Mouse (Mus musculus): Measurements from ENCODE around the gene Pakap. TPM values are rescaled to one million over a fixed set of nuclear protein-coding genes. Genes with fewer than 3 reads are reported as not detected.
A peak's percentile ranks its signal among the peaks of the same experiment; 100 is the strongest.

Gene Pakap
- polyA plus RNA-seq, 1 experiment from 2014 or later, result 24.7 TPM

GRCm38 (mm10) chr4:57797548-57798285 is 229.7 kb downstream of the Pakap start:
- Histone ChIP-seq H3K9ac (no peak overlapping the region), H3K27ac (no peak overlapping the region), H3K4me3 (replicated peaks) (no peak overlapping the region), H3K27me3 (replicated peaks) (no peaks in the 10 kb centered on the region), H3K4me2 (no peak overlapping the region), H3K4me1 (peaks cover 12% of the 10 kb centered on the region; the same call in 1 of the 2 replicates), H3K9me3 (no peaks in the 10 kb centered on the region), H3K36me3 (no peaks in the 10 kb centered on the region)
- ATAC-seq (ENCODE audit: insufficient read depth, low FRiP score, low read depth), result no peak
- 52% methylated on average over 9 of the region's 9 CpGs for WGBS

- Histone ChIP-seq H3K9ac (no peak overlapping the region), H3K36me3 (no peaks in the 10 kb centered on the region), H3K9me3 (no peaks in the 10 kb centered on the region), H3K27ac (peak overlapping the region; percentile 54; the same call in 1 of the 2 replicates), H3K4me2 (no peak overlapping the region), H3K4me1 (peaks cover 12% of the 10 kb centered on the region; the same call in 1 of the 2 replicates), H3K4me3 (replicated peaks) (no peak overlapping the region), H3K27me3 (replicated peaks) (no peaks in the 10 kb centered on the region)
- ATAC-seq (ENCODE audit: insufficient read depth, low FRiP score, low read depth), result peak; percentile 76
- 36% methylated on average over 10 of the region's 10 CpGs for WGBS
Observed at GRCm38 (mm10) chr4:57798286-57799018, 230.5 kb downstream of the Pakap start.

GRCm38 (mm10) chr4:57799297-57799696 is 231.3 kb downstream of the Pakap start:
- H3K36me3 ChIP-seq, result no peaks in the 10 kb centered on the region
- H3K9ac ChIP-seq, result no peak overlapping the region
- no peak overlapping the region for H3K27ac ChIP-seq
- no peaks in the 10 kb centered on the region for H3K9me3 ChIP-seq
- no peak overlapping the region for H3K4me3 ChIP-seq (replicated peaks)
- WGBS, result 44% methylated on average over 1 of the region's 1 CpGs
- no peak overlapping the region for H3K4me2 ChIP-seq
- no peak for ATAC-seq (ENCODE audit: insufficient read depth, low FRiP score, low read depth)
- H3K4me1 ChIP-seq, result peaks cover 12% of the 10 kb centered on the region; the same call in 1 of the 2 replicates
- H3K27me3 ChIP-seq (replicated peaks), result no peaks in the 10 kb centered on the region

GRCm38 (mm10) chr4:57801239-57801638 is 233.3 kb downstream of the Pakap start:
- no peak overlapping the region for H3K4me2 ChIP-seq
- H3K4me1 ChIP-seq, result peaks cover 12% of the 10 kb centered on the region; the same call in 1 of the 2 replicates
- ATAC-seq (ENCODE audit: insufficient read depth, low FRiP score, low read depth), result no peak
- H3K9me3 ChIP-seq, result no peaks in the 10 kb centered on the region
- no peaks in the 10 kb centered on the region for H3K36me3 ChIP-seq
- H3K9ac ChIP-seq, result no peak overlapping the region
- WGBS, result 42% methylated on average over 7 of the region's 7 CpGs
- no peak overlapping the region for H3K4me3 ChIP-seq (replicated peaks)
- H3K27me3 ChIP-seq (replicated peaks), result no peaks in the 10 kb centered on the region
- no peak overlapping the region for H3K27ac ChIP-seq

GRCm38 (mm10) chr4:57801986-57802385 is 234.0 kb downstream of the Pakap start:
- no peak overlapping the region for H3K4me2 ChIP-seq
- no peak for ATAC-seq (ENCODE audit: insufficient read depth, low FRiP score, low read depth)
- H3K9ac ChIP-seq, result no peak overlapping the region
- H3K27me3 ChIP-seq (replicated peaks), result no peaks in the 10 kb centered on the region
- no peaks in the 10 kb centered on the region for H3K36me3 ChIP-seq
- no peak overlapping the region for H3K4me3 ChIP-seq (replicated peaks)
- no peak overlapping the region for H3K27ac ChIP-seq
- H3K4me1 ChIP-seq, result peaks cover 12% of the 10 kb centered on the region; the same call in 1 of the 2 replicates
- H3K9me3 ChIP-seq, result no peaks in the 10 kb centered on the region
- WGBS, result 93% methylated on average over 5 of the region's 5 CpGs

- no peaks in the 10 kb centered on the region for H3K9me3 ChIP-seq
- no peak for ATAC-seq (ENCODE audit: insufficient read depth, low FRiP score, low read depth)
- no peak overlapping the region for H3K4me3 ChIP-seq (replicated peaks)
- H3K4me1 ChIP-seq, result peaks cover 12% of the 10 kb centered on the region; the same call in 1 of the 2 replicates
- no peaks in the 10 kb centered on the region for H3K36me3 ChIP-seq
- no peak overlapping the region for H3K9ac ChIP-seq
- 82% methylated on average over 3 of the region's 3 CpGs for WGBS
- H3K4me2 ChIP-seq, result no peak overlapping the region
- H3K27me3 ChIP-seq (replicated peaks), result no peaks in the 10 kb centered on the region
- no peak overlapping the region for H3K27ac ChIP-seq
Observed at GRCm38 (mm10) chr4:57802411-57802810, 234.4 kb downstream of the Pakap start.

- no peak for ATAC-seq (ENCODE audit: insufficient read depth, low FRiP score, low read depth)
- no peak overlapping the region for H3K4me2 ChIP-seq
- 70% methylated on average over 6 of the region's 6 CpGs for WGBS
Observed at GRCm38 (mm10) chr4:57804902-57805301, 236.9 kb downstream of the Pakap start.

GRCm38 (mm10) chr4:57809449-57809848 is 241.5 kb downstream of the Pakap start:
- Histone ChIP-seq H3K4me2 (no peak overlapping the region), H3K4me3 (replicated peaks) (no peak overlapping the region)

More at GRCm38 (mm10) chr4:57804902-57805301, 236.9 kb downstream of the Pakap start:
- Histone ChIP-seq H3K36me3 (no peaks in the 10 kb centered on the region), H3K27me3 (replicated peaks) (no peaks in the 10 kb centered on the region), H3K9me3 (no peaks in the 10 kb centered on the region), H3K9ac (no peak overlapping the region), H3K27ac (no peak overlapping the region), H3K4me1 (peaks cover 7% of the 10 kb centered on the region; the same call in 1 of the 2 replicates), H3K4me3 (replicated peaks) (no peak overlapping the region)

GRCm38 (mm10) chr4:57812075-57812474 is 244.1 kb downstream of the Pakap start:
- no peak overlapping the region for H3K27ac ChIP-seq
- 93% methylated on average over 1 of the region's 1 CpGs for WGBS
- no peak for ATAC-seq (ENCODE audit: insufficient read depth, low FRiP score, low read depth)
- no peaks in the 10 kb centered on the region for H3K27me3 ChIP-seq (replicated peaks)
- no peaks in the 10 kb centered on the region for H3K4me1 ChIP-seq
- H3K9me3 ChIP-seq, result no peaks in the 10 kb centered on the region
- no peaks in the 10 kb centered on the region for H3K36me3 ChIP-seq
- no peak overlapping the region for H3K4me3 ChIP-seq (replicated peaks)
- H3K4me2 ChIP-seq, result no peak overlapping the region
- no peak overlapping the region for H3K9ac ChIP-seq

More at GRCm38 (mm10) chr4:57809449-57809848, 241.5 kb downstream of the Pakap start:
- Histone ChIP-seq H3K9me3 (no peaks in the 10 kb centered on the region), H3K27me3 (replicated peaks) (no peaks in the 10 kb centered on the region), H3K27ac (no peak overlapping the region), H3K9ac (no peak overlapping the region), H3K36me3 (no peaks in the 10 kb centered on the region), H3K4me1 (no peaks in the 10 kb centered on the region)
- ATAC-seq (ENCODE audit: insufficient read depth, low FRiP score, low read depth), result peak; percentile 73; the same call in 1 of the 2 replicates
- 59% methylated on average over 4 of the region's 4 CpGs for WGBS

- WGBS, result 30% methylated on average over 7 of the region's 7 CpGs
- no peaks in the 10 kb centered on the region for H3K4me1 ChIP-seq
- ATAC-seq (ENCODE audit: insufficient read depth, low FRiP score, low read depth), result no peak
- H3K9me3 ChIP-seq, result no peaks in the 10 kb centered on the region
- no peak overlapping the region for H3K4me3 ChIP-seq (replicated peaks)
- H3K27me3 ChIP-seq (replicated peaks), result no peaks in the 10 kb centered on the region
- no peaks in the 10 kb centered on the region for H3K36me3 ChIP-seq
- H3K9ac ChIP-seq, result no peak overlapping the region
- H3K4me2 ChIP-seq, result no peak overlapping the region
- H3K27ac ChIP-seq, result 0 out of 2 replicates have a peak overlapping the region, but pooled peaks have one; percentile 21
Observed at GRCm38 (mm10) chr4:57812916-57813575, 245.1 kb downstream of the Pakap start.

GRCm38 (mm10) chr4:57813576-57813945 is 245.6 kb downstream of the Pakap start:
- no peak overlapping the region for H3K27ac ChIP-seq
- ATAC-seq (ENCODE audit: insufficient read depth, low FRiP score, low read depth), result no peak

More at GRCm38 (mm10) chr4:57813576-57813945, 245.6 kb downstream of the Pakap start:
- H3K9ac ChIP-seq, result no peak overlapping the region
- H3K9me3 ChIP-seq, result no peaks in the 10 kb centered on the region
- WGBS, result 79% methylated on average over 4 of the region's 4 CpGs
- H3K36me3 ChIP-seq, result no peaks in the 10 kb centered on the region
- H3K4me2 ChIP-seq, result no peak overlapping the region
- no peaks in the 10 kb centered on the region for H3K27me3 ChIP-seq (replicated peaks)
- H3K4me1 ChIP-seq, result no peaks in the 10 kb centered on the region
- H3K4me3 ChIP-seq (replicated peaks), result no peak overlapping the region
